Mouse (Mus musculus) lung, postnatal 0 days (tissue): ENCODE data around the gene Olfr981. TPM values are rescaled to one million over a fixed set of nuclear protein-coding genes. Genes with fewer than 3 reads are reported as not detected.
"Not testable (repeated sequence)": the region's sequence is repeated elsewhere in the genome, so short reads cannot be mapped to it uniquely, and the experiment has no call there.

Experiments
- ATAC-seq: fragments of 200-750 bp; cut with Nextera tagmentation; 2 replicates; pipeline ENCODE4 v1.8.0; 2017; ENCODE audit warnings: moderate library complexity
- DNase-seq: peaks from one replicate; pipeline ENCODE4 v3.0.0-alpha.2; 2016; ENCODE audit warnings: low spot score
- H3K27ac ChIP-seq: fragments of 300-500 bp; sonication (generic); 2 replicates; pipeline ENCODE4 v1.5.1; 2014; ENCODE audit warnings: antibody characterized with exemption, mild to moderate bottlenecking, low read length, mixed read lengths
- H3K27me3 ChIP-seq: fragments of 300-500 bp; sonication (generic); replicated peaks from 2 replicates; pipeline ENCODE4 v1.6.1; 2014; ENCODE audit warnings: low read length, mixed read lengths; ENCODE audit not compliant: insufficient read depth
- H3K36me3 ChIP-seq: fragments of 300-500 bp; sonication (generic); 2 replicates; pipeline ENCODE4 v1.6.1; 2014; ENCODE audit warnings: low read length, mixed read lengths; ENCODE audit not compliant: insufficient read depth
- H3K4me1 ChIP-seq: fragments of 300-500 bp; sonication (generic); 2 replicates; pipeline ENCODE4 v1.6.1; 2014; ENCODE audit warnings: antibody characterized with exemption, low read depth, low read length, mixed read lengths; ENCODE audit not compliant: insufficient read depth
- H3K4me2 ChIP-seq: fragments of 300-500 bp; sonication (generic); replicated peaks from 2 replicates; pipeline ENCODE4 v1.6.1; 2014; ENCODE audit warnings: low read depth, mild to moderate bottlenecking, low read length, moderate library complexity, mixed read lengths
- H3K4me3 ChIP-seq: fragments of 300-500 bp; sonication (generic); 2 replicates; pipeline ENCODE4 v1.5.1; 2014; ENCODE audit warnings: low read depth, low read length
- H3K9ac ChIP-seq: fragments of 300-500 bp; sonication (generic); replicated peaks from 2 replicates; pipeline ENCODE4 v1.6.1; 2014; ENCODE audit warnings: low read depth, mild to moderate bottlenecking
- H3K9me3 ChIP-seq: fragments of 300-500 bp; sonication (generic); 2 replicates; pipeline ENCODE4 v1.6.1; 2016; ENCODE audit warnings: low read length, mixed read lengths
- CTCF ChIP-seq: IDR thresholded peaks from 2 replicates; pipeline ENCODE4 v1.5.1; 2016; ENCODE audit warnings: antibody characterized with exemption, mild to moderate bottlenecking
- EP300 ChIP-seq: IDR thresholded peaks from 2 replicates; pipeline ENCODE4 v1.6.1; 2016; ENCODE audit warnings: antibody characterized with exemption, mild to moderate bottlenecking, control low read depth
- WGBS: fragments of 180-500 bp; shearing (Covaris S2); extraction: QIAGEN DNeasy Blood & Tissue Kit; methylation state at CpG from one replicate; pipeline ENCODE4 v1.1.7; 2014; 5-methylcytosine and 5-hydroxymethylcytosine counted together
- polyA plus RNA-seq: library from polyadenylated mRNA; unstranded; fragments of >200 nt; fragmentation: Nextera tagmentation; extraction: Ambion mirVana; gene quantifications from 2 replicates; pipeline ENCODE4 v1.2.1, GENCODE M21; 2015

Olfr981 gene
- polyA plus RNA-seq, result not detected in 2 replicates

DNA sequence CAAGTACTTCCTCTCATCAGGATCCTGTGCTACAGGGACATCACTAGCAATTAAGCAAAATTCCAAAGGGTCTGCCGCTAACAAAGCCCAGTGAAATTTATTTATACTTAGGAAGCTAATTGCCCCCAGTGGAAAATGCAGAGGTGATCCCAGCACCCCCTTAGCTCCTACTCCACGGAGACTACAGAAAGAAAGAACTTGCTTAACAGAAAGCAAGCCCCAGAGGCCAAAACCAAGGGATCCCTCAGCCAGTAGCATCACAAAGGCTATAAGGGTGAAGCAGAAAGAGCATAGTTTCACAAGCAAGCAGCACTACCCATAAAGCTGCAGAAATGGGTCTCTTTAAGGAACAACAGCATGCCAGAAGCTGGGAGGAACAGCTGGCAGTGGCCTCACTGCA, at the start of gene Olfr981:
Gene Olfr981 (plus strand): TSS at position 301 of the 400 bp plus-strand sequence.
- Histone ChIP-seq H3K9me3 (no peaks in the 10 kb centered on the region), H3K36me3 (no peaks in the 10 kb centered on the region), H3K4me2 (no peak within 1 kb of the TSS), H3K4me1 (no peaks in the 10 kb centered on the region), H3K27ac (no peak within 1 kb of the TSS), H3K4me3 (no peak within 1 kb of the TSS), H3K9ac (no peak within 1 kb of the TSS), H3K27me3 (no peaks in the 10 kb centered on the region)
- DNase-seq (no peak), ATAC-seq (no peak)
- TF ChIP-seq EP300 (no peak), CTCF (no peak)
- 61% methylated on average over 2 of the region's 2 CpGs for WGBS

DNA sequence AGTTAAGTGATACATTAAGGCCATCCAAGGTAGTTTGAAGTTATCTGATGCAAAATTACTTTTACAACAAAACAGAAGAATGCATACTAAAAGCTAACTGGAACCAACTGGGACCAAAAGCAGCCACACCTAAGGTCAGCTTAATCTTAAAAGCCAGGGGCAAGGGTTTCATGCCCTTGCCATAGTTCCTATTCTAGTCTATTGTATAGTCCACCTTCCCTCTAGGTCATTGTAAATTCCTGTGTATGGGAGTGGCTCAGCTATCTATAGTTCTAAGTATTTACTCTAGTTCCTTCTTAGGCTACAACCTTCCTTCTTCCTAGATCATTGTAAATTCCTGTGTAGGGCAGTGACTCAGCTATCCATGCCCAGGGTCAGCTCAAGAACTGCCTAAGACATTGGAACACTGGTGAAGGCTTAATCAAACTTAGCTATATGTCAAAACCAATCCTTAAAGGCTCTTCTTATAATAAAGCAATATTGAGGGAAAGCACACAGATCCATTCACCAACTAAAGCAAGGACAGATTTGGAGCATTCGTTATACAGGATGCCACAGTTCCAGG, 44.6 kb upstream of the Olfr981 start:
- H3K36me3 ChIP-seq, DNase-seq, H3K4me2 ChIP-seq, H3K4me1 ChIP-seq, H3K4me3 ChIP-seq, H3K9ac ChIP-seq, H3K27me3 ChIP-seq, H3K9me3 ChIP-seq, H3K27ac ChIP-seq, ATAC-seq: not testable (repeated sequence)
- 84% methylated on average over 1 of the region's 1 CpGs for WGBS

DNA sequence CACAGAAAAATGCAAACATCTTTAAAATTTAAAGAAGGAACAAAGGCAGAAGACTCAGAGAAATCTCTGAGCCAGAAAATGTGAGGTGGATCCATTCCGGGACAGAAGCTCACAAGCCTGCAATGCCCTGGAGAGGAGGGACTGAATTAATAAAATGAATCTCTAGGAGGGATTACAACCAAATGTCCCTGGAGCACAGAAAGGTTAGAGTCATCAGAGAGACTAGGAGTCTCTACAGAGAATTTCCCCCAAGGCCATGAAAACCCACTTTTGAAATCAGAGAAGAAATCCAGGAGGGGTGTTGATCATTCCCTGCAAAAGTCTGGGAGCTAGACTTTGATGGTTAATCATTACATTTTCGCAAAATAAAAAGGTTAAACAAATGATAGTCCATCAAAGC, 29.5 kb upstream of the Olfr981 start, which contains the start of gene Olfr978:
Gene Olfr978 (plus strand): TSS at position 301 of the 400 bp plus-strand sequence.
- WGBS, result 81% methylated on average over 2 of the region's 2 CpGs
- Histone ChIP-seq H3K27me3 (no peaks in the 10 kb centered on the region), H3K27ac (no peak within 1 kb of the TSS), H3K4me1 (no peaks in the 10 kb centered on the region), H3K4me2 (no peak within 1 kb of the TSS), H3K36me3 (no peaks in the 10 kb centered on the region), H3K4me3 (no peak within 1 kb of the TSS), H3K9me3 (no peaks in the 10 kb centered on the region), H3K9ac (no peak within 1 kb of the TSS)
- ATAC-seq (no peak), DNase-seq (no peak)
- no peak for TF ChIP-seq EP300
- no peak for TF ChIP-seq CTCF

DNA sequence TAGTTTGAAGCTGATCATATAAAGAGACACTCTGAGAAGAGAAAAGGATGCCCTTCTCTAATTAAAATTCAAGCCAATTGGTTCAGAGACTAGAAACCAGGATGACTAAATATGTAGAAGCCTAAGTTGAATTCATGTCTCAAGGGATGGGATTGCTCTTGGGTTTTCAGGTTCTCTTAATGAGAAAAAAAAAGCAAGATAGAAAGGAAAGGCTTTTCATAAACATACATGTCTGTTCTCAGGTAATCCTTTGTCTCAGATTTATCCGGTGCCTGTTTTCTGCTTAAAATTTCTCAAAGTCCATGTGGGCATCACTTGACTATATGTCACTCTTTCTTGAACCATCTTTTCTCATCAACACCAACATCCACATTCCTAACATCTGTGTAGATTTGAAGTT, 17.9 kb upstream of the Olfr981 start, which contains the start of gene Olfr979:
Gene Olfr979 (minus strand): TSS at position 101 of the 400 bp plus-strand sequence.
- ATAC-seq (no peak), DNase-seq (no peak)
- TF ChIP-seq CTCF (no peak), EP300 (no peak)
- WGBS, result 94% methylated on average over 1 of the region's 1 CpGs
- H3K4me2 ChIP-seq, result no peak within 1 kb of the TSS
- H3K4me3 ChIP-seq, result no peak within 1 kb of the TSS
- no peaks in the 10 kb centered on the region for H3K36me3 ChIP-seq
- H3K27me3 ChIP-seq, result no peaks in the 10 kb centered on the region
- no peaks in the 10 kb centered on the region for H3K9me3 ChIP-seq
- no peak within 1 kb of the TSS for H3K27ac ChIP-seq
- no peak within 1 kb of the TSS for H3K9ac ChIP-seq
- no peaks in the 10 kb centered on the region for H3K4me1 ChIP-seq

DNA sequence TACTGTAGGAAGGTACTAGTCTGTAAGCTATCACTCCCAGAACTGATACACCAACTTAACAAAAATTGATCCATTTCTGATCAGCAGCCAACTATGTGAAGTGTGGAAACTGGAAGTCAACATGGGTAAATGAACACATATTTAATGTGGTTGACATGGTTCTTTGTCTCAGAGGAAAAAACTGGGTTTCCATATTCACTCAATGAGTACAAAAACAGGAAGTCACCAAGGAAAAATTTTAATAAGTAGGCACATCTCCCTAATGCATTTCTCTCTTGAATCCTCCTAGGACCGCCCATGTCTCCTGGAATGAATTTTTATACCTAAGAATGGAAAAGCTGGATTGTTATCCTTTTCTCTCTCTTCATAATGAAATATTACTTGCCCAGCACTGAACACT, 11.8 kb upstream of the Olfr981 start, which contains the start of gene Olfr980:
Gene Olfr980 (minus strand): TSS at position 101 of the 400 bp plus-strand sequence.
- H3K4me2 ChIP-seq, result no peak within 1 kb of the TSS
- ATAC-seq, result no peak
- H3K27ac ChIP-seq, result no peak within 1 kb of the TSS
- H3K4me1 ChIP-seq, result no peaks in the 10 kb centered on the region
- no peak within 1 kb of the TSS for H3K4me3 ChIP-seq
- TF ChIP-seq EP300 (no peak), CTCF (no peak)
- no peaks in the 10 kb centered on the region for H3K9me3 ChIP-seq
- H3K27me3 ChIP-seq, result no peaks in the 10 kb centered on the region
- no peaks in the 10 kb centered on the region for H3K36me3 ChIP-seq
- WGBS, result 73% methylated on average over 1 of the region's 1 CpGs
- no peak for DNase-seq
- no peak within 1 kb of the TSS for H3K9ac ChIP-seq

DNA sequence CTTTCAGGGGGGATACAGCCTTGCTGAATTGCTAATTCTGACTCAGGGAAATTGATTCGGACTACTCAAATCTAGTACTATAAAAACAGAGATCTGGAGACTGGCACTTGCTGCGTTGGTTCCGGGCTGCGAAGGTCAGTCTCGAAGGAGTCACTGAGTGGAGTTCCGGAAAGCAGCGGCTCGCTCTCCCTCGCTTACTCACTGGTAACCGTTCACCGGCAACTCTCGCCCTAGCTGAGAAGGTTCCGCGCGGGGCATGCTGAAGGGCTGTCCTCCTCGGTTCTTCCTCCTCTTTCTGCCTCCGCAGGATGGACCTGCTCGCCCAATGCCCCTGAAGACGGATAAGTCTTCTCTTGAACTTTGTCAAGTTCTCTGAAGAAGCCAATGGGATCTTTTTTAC, 28.9 kb downstream of the Olfr981 start:
- no peak for DNase-seq
- Histone ChIP-seq H3K4me2 (no peak overlapping the region), H3K9ac (no peak overlapping the region), H3K27me3 (no peaks in the 10 kb centered on the region), H3K4me1 (no peaks in the 10 kb centered on the region), H3K27ac (no peak overlapping the region), H3K4me3 (no peak overlapping the region), H3K9me3 (no peaks in the 10 kb centered on the region), H3K36me3 (no peaks in the 10 kb centered on the region)
- TF ChIP-seq CTCF (no peak), EP300 (no peak)
- 91% methylated on average over 19 of the region's 19 CpGs for WGBS
- ATAC-seq, result no peak
